Mouse (Mus musculus) cerebellum, adult 2 months (tissue): ENCODE results near the gene Olfr107.

Source experiments
- CTCF ChIP-seq: fragments of 200-500 bp; IDR thresholded peaks from 2 replicates; pipeline ENCODE4 v1.5.1; 2011; ENCODE audit warnings: low read depth, mild to moderate bottlenecking, control low read depth, low read length, moderate library complexity, borderline replicate concordance; ENCODE audit not compliant: insufficient read depth
- POLR2A ChIP-seq: fragments of 200-500 bp; IDR thresholded peaks from 2 replicates; pipeline ENCODE4 v1.6.1; 2011; ENCODE audit warnings: low read length, control low read depth, borderline replicate concordance; ENCODE audit not compliant: insufficient read depth

- TF ChIP-seq CTCF = no peak
- TF ChIP-seq POLR2A = no peak
Measured at GRCm38 (mm10) chr17:37445180-37445579, 46.2 kb downstream of the Olfr107 start, which contains the start of gene Olfr108.
